In genomic region chr3:9400201-9400885, GRCm38 (mm10) we compare ENCODE assay signal across 8 mouse cellular contexts.
A peak's percentile ranks its signal among the peaks of the same experiment; 100 is the strongest.
DNase-seq lines count a peak whose midpoint lies in the region; ATAC-seq lines count a peak whose summit lies in the region.

No protein-coding gene starts in this region.

- no peaks in the 10 kb centered on the region for H3K9me3 ChIP-seq in neural tube, embryonic 13.5 days
- no peaks in the 10 kb centered on the region for H3K9me3 ChIP-seq in hindbrain, embryonic 14.5 days (ENCODE audit: control insufficient read depth, low read length)
- H3K9me3 ChIP-seq in lung, embryonic 16.5 days (ENCODE audit: control insufficient read depth, low read length) = no peaks in the 10 kb centered on the region

- no peak overlapping the region for H3K27ac ChIP-seq in neural tube, embryonic 13.5 days (replicated peaks)
- H3K27ac ChIP-seq in hindbrain, embryonic 14.5 days = no peak overlapping the region; the same call in 1 of the 2 replicates
- peak overlapping the region; percentile 50 for H3K27ac ChIP-seq in lung, embryonic 16.5 days (ENCODE audit: low read length)

- H3K4me1 ChIP-seq in neural tube, embryonic 13.5 days (replicated peaks) = peaks cover 37% of the 10 kb centered on the region
- H3K4me1 ChIP-seq in hindbrain, embryonic 14.5 days (replicated peaks; ENCODE audit: control insufficient read depth, insufficient read depth, low read length) = peaks cover 26% of the 10 kb centered on the region
- H3K4me1 ChIP-seq in lung, embryonic 16.5 days (replicated peaks; ENCODE audit: control insufficient read depth, insufficient read depth, low read length) = peaks cover 32% of the 10 kb centered on the region

- 43% methylated on average over 3 of the region's 3 CpGs for WGBS in neural tube, embryonic 13.5 days
- WGBS in hindbrain, embryonic 14.5 days = 49% methylated on average over 3 of the region's 3 CpGs
- WGBS in lung, embryonic 16.5 days = 7% methylated on average over 3 of the region's 3 CpGs

- H3K9ac ChIP-seq in neural tube, embryonic 13.5 days = no peak overlapping the region
- H3K9ac ChIP-seq in hindbrain, embryonic 14.5 days = no peak overlapping the region
- 0 out of 2 replicates have a peak overlapping the region, but pooled peaks have one; percentile 39 for H3K9ac ChIP-seq in lung, embryonic 16.5 days (ENCODE audit: low read length)

- peak; percentile 11 to 77 for DNase-seq in adrenal gland, adult (ENCODE audit: inconsistent age in 2 of 2, low spot score in 1 of 2)
- DNase-seq in adrenal gland, adult 2 months = no peak
- no peak for DNase-seq in neural tube, embryonic 10.5 days (ENCODE audit: extremely low spot score, low spot score)
- DNase-seq in cerebellum, postnatal 10 days = peak; percentile 89 to 91
- DNase-seq in hindbrain, embryonic 14.5 days (ENCODE audit: low spot score) = peak; percentile 84
- no peak for DNase-seq in urinary bladder, postnatal 4 days (ENCODE audit: low spot score in 2 of 2)

- H3K4me2 ChIP-seq in neural tube, embryonic 13.5 days = no peak overlapping the region
- no peak overlapping the region for H3K4me2 ChIP-seq in hindbrain, embryonic 14.5 days (replicated peaks)
- H3K4me2 ChIP-seq in lung, embryonic 16.5 days (ENCODE audit: low read depth, low read length) = peak overlapping the region; percentile 25

- ATAC-seq in neural tube, embryonic 13.5 days (ENCODE audit: low read depth) = peak; percentile 70; the same call in 1 of the 2 replicates
- peak; percentile 56; the same call in 1 of the 2 replicates for ATAC-seq in hindbrain, embryonic 14.5 days (ENCODE audit: low FRiP score)
- peak; percentile 67 for ATAC-seq in lung, embryonic 16.5 days (ENCODE audit: low read depth)

- H3K4me3 ChIP-seq in neural tube, embryonic 13.5 days = no peak overlapping the region
- no peak overlapping the region for H3K4me3 ChIP-seq in hindbrain, embryonic 14.5 days (replicated peaks; ENCODE audit: low read length)
- H3K4me3 ChIP-seq in lung, embryonic 16.5 days (ENCODE audit: low read length) = no peak overlapping the region

- H3K27me3 ChIP-seq in neural tube, embryonic 13.5 days = no peaks in the 10 kb centered on the region
- H3K27me3 ChIP-seq in hindbrain, embryonic 14.5 days (ENCODE audit: control insufficient read depth, insufficient read depth, low read length) = no peaks in the 10 kb centered on the region
- H3K27me3 ChIP-seq in lung, embryonic 16.5 days (ENCODE audit: control insufficient read depth, insufficient read depth, low read depth, low read length) = no peaks in the 10 kb centered on the region

- no peaks in the 10 kb centered on the region for H3K36me3 ChIP-seq in neural tube, embryonic 13.5 days
- no peaks in the 10 kb centered on the region for H3K36me3 ChIP-seq in hindbrain, embryonic 14.5 days (replicated peaks; ENCODE audit: control insufficient read depth, insufficient read depth)
- no peaks in the 10 kb centered on the region for H3K36me3 ChIP-seq in lung, embryonic 16.5 days (ENCODE audit: control insufficient read depth, insufficient read depth, low read length)

Comparison
In these comparisons a context has a peak if more than half of its experiments do, and no peak if none do; other contexts are left out.
1. DNase-seq: peak in adrenal gland, adult (2 of 2), cerebellum, postnatal 10 days (2 of 2) and hindbrain, embryonic 14.5 days (single experiment); none in adrenal gland, adult 2 months (single experiment), neural tube, embryonic 10.5 days (single experiment) and urinary bladder, postnatal 4 days (0 of 2).
2. Peak in every context shown above with its lines, with median percentiles within 50 percentile points of each other: ATAC-seq.